Mouse (Mus musculus) cerebellum, postnatal 36 days (tissue): ENCODE measurements at regions not wholly inside any gene's neighbourhood (a gene's known extent, or its start where the extent isn't known, plus 50 kb on each side); places are given as distances from the start of the nearest gene placed in this dataset.

Experiments
- DNase-seq, 2 experiments: peaks; one replicate each; pipeline ENCODE4 v3.0.0; 2021 to 2022; ENCODE audit warnings: mixed read lengths in 2 of 2

DNA sequence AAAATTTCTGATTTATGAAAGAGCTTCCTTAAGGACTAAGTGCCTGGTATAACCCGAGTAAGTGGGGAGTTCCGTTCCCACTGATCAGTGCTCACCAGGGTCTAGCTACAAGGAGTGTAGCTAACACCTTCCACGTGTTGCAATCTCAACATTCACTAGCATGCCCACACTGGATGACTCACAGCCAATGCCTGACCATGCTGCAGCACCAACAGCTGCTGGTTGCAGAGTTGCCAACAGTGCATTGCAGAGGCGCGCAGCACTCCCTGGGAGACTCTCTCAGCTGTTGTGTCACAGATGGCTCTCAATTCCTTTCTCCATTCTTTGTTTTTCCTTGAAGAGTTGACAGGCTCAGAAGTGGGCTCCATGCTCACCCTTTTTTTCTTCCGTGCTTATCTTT is 787.5 kb upstream of the Tenm3 start:
- DNase-seq = no peak

DNA sequence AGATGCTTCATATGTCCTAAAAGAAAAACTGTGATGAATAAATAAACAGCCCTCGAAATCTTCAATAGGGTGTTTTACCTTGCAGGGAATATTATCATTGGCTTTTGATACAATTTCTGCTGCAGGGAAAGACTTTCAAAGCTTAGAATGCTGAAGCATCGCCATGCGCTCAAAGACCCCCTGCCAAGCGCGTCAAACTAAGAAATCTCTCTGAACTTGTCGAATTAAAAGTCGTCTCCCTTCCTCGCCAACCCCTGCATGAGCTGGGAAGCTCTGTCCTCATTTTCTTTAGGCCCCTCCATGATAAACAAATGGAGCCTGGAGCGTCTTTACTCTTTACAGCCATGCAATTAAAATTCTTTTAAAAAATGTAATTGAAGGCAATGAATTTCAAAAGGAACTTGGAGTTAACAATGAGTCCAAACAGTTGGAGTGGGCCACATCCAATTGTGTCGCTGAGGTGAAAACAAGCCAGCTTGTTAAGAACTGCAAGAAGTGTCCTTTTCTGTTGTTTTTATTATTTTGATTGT is 784.3 kb upstream of the Tenm3 start:
- no peak for DNase-seq

- DNase-seq = peak; percentile 24 to 26
These were observed 751.8 kb upstream of the Tenm3 start for GRCm38 (mm10) chr8:49595501-49595900.

DNA sequence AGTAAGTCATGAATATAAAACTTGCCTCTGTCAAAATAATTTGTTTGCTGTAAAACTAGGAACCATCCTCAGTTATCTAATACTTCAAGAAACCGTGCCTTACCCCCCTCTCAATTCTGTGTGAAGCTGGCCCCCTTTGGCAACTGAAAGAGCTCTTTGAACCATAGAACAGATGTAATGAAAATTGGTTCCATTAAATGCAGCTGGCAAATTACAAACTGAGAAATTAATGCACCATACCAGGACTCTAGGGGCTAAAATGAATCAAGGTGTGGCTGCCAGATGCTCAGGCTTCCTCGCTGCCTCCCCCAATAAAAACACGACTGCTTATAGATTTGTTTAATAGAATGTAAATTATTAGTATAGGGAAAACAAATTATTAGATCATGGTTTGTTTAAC is 723.7 kb upstream of the Tenm3 start:
- no peak for DNase-seq

DNA sequence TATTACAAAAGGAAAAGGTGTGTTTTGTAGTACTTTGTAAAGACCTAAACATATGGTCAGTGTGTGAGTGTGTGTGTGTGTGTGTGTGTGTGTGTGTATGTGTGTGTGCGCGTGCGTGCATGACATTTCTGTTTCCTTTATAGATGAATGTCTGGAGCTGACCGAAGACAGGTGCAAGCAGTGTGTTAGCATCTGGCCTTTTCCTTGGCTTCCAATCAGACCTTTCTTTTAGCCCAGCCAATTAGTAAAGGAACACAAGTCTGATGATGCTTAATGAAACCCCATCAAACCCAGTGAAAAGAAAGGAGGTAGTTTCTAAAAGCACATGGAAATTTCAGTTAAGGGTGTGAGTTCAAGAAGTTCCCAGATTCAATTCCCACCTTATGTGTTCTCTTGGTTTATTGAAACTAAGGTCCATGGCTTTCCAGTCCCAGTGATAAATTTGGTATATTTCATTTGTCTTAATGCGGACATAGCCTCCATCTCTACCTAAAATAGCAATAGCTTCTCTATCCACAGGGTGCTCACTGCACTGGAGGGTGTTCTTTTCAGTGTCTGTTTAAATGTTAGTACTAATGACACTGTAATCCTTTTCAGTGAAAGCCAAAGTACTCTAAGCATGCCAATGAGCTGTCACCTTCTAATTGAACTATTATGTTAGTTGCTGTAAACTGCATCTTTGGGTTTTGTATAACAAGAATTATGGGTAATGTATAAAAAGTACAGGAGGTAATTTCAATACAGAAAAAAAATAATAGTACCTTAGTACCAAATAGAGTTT is 719.9 kb upstream of the Tenm3 start:
- DNase-seq = no peak

- DNase-seq = no peak
These were observed 719.2 kb upstream of the Tenm3 start for GRCm38 (mm10) chr8:49562976-49563375.

DNA sequence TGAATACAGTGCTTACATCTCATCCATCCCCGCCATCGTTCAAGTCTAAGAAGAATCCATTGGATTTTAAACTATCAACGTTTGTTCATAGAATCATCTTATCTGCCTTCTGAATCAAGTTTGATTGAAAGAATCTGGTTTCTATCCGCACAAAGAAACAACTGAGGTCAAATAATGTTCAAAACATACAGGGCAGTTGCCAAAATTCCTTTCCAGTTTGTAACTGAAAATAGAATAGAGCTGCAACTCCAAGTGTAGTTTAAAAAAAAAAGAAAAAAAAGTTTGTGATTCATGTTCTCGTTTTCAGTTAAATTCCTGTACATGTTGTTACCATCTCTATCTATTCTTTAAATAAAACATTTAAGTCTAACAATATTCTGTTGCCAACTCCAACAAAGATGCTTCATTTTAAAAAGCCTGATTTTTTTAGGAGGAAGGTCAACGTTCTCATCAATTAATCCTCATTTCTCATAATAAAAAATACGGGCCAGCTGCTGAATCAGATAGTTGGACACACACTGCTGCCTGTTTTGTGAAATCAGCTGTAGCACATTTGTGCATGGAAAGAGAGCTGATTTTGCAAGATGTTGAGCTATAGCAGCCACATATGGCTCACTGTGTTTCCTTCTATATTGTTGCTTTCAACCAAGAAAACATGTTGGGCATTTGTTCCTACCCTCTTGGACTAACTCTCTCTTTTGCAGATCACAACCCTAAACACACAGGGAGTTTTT is 712.1 kb upstream of the Tenm3 start:
- no peak for DNase-seq

DNA sequence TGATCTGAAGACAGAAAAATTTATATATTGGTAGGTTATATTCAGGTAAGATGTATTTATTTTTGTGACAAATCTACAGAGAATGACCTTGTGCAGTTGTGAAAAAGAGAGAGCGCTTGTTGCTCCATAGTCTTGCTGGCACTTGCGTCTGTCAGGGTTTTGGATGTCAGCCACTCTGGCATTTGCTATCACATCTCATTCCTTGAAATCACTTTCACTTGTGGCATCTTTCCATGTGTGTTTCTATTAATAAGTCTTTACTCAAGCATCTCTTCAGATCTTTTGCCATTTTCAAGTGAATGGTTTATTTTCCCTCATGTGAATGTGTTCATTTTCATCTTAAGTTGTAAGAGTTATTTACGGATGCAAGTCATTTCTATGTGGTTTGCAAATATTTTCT is 709.4 kb upstream of the Tenm3 start:
- no peak for DNase-seq

DNA sequence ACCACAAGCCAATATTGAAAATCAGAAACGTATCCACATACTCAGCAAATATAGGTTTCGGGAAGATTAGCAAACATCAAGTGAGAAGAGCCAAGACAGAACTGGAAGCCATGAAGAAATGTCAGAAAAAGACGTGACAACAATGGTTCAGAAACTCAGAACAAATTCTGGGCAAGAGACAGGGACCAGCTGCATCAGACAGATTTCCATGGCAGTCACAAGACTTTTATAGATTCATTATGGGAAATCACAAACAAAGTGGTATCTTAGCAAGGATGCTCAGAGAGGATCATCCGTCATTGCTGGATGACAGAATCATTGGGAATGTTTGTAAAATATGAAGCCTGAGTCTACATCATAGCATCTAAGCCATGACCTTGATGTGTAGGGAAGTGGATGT is 699.6 kb upstream of the Tenm3 start:
- DNase-seq = no peak

- no peak for DNase-seq
These were observed 697.6 kb upstream of the Tenm3 start for GRCm38 (mm10) chr8:49541337-49541736.

DNA sequence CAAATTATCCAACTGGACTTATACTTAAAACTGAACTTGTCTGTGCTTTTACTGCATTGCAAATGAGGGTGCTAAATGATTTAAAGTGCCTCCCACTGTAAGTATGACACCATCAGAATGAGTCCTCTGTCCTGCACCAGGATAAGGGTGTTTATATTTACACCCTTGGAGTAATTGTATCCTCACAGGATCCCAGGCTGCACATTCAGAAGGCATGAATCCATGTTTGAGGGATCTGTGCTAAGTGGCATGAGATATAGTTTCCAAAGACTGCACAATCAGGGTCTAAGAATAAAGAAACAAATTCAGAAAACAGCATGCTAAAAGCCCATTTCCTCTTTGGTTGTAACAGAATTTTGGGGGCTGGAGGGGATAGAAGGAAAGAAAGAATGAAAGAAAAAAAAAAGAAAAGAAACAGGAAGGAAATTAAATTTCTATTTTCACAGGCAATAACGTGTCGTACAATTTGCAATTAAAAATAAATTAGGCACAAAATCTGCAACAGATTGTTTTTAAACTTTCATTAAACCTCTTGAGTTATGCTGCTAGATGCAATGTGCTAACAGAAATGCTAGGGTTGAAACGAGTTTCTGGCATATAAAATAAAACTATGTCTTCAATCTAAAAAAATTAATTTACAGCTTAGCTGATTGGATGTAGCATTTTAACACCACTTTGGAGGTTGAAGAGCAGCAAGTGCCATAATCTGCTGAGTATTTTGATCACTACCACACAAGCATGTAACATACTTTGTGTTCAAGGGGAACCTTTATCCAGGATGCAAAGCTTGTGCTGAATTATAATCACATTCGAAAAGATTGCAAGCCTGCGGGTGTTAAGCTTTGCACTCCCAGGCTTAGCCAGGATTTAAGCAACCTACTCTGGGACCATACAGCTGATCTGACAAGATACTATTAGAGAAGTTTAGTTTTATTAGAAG is 689.9 kb upstream of the Tenm3 start:
- no peak for DNase-seq

DNA sequence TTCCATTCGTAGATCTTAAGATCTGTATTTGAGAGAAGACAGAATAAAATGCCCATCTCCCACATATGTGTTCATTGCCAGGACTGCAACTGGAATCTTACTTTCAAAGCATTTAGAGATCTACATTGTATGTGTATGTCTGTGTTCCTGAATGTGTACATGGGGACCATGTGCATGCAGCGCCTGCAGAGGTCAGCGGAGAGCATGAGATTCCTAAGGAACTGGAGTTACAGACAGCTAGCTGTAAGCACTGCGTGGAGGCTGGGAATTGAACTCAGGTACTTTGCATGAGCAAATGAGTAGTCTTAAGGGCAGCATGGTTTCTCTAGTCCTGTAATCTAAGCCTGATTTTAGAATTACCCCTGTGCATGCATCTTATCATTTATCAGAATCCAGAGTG is 685.5 kb upstream of the Tenm3 start:
- no peak for DNase-seq

GRCm38 (mm10) chr8:49492906-49493305 is 649.2 kb upstream of the Tenm3 start:
- DNase-seq = no peak

DNA sequence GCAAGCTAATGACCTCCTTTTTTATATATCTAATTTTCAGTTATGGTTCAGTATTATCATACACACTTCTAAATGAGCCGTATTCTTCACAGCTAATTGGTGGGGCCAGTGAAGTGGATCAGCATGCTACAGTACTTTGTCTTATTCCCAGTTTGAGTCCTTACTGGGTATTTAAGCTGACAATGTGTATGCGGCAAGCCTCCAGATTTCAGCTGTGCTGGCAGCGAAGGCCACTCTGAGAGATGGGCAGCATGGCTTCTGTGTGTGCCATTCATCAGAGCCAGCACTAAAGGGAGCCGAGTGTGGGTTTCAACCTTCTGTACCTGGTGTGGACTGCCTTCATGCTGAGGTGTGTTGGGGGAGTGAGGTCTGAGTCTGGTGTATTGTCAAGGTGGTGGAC is 641.5 kb upstream of the Tenm3 start:
- DNase-seq = peak in 1 of 2 experiments; percentile 7

DNA sequence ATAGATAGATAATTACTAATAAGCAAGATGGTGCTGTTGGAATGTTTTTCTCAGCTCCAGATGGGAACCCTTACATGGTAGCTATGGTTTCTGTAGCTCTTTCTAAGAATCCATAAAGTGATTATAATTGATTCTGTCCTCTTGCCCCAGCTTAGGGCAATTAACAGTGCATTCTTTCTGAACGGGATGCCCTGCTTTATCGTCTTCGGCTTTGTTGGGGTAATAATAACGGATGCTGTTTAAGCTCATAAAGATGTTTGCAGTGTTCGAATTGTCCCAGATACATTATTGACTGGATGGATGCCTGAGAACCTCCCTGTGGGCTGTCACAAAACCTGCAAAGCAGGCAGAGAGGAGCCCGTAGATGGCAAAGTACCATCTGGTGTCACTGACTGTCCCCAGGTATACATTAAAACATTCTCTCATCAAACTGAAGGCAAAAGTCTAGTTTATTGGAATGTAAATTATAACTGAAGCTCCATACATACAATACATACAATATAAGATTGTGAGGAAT is 637.8 kb upstream of the Tenm3 start:
- no peak for DNase-seq

DNA sequence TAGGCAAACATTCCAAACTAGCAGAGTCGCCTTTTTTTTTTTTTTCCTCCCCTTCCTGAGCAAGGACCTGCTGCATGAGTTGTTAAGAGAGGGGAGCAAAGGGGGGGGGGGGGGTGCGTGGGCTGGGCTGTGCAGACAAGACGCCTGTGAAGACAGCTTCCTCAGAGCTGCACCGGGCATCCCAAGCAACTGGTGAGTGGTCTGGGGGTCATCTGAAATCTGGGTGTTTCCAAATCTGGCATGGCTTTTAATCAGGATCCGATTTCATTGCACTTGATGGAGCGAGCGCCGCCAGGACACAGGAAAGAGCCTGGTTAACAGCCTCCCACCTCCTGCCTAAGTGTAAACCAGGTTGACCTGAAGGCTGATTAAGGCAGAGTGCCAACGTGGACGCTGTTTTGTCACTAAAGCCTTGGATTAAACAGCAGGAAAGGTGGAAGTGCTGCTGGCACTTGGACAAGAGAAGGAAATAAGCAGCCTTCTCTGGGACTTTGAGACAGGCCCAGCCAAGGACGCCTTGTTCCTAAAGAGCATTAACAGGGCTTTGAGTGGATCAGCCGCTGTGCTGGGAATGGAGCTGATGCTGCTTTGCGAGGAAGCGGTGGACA is 622.3 kb upstream of the Tenm3 start:
- peak; percentile 6 to 19 for DNase-seq

DNA sequence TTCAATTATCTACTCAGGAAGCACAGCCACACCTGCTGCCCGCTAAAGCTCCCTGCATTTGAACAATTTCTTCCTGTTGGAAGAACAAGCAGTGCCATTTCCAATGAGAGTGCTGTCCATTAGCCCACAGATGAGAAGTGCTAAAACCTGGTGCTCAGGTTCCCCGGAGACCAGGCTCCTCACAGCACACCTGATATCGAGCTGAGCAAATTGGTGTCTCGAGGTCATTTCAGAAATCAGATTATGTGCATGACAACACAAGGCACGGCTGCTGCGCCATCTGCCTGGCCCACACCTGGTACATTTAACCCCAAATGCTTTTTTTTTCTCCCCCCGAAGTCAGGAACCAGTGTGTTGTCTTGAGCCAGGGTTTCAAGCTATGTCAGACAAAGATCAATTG is 621.3 kb upstream of the Tenm3 start:
- no peak for DNase-seq

GRCm38 (mm10) chr8:49462602-49463001 is 618.9 kb upstream of the Tenm3 start:
- no peak for DNase-seq

DNA sequence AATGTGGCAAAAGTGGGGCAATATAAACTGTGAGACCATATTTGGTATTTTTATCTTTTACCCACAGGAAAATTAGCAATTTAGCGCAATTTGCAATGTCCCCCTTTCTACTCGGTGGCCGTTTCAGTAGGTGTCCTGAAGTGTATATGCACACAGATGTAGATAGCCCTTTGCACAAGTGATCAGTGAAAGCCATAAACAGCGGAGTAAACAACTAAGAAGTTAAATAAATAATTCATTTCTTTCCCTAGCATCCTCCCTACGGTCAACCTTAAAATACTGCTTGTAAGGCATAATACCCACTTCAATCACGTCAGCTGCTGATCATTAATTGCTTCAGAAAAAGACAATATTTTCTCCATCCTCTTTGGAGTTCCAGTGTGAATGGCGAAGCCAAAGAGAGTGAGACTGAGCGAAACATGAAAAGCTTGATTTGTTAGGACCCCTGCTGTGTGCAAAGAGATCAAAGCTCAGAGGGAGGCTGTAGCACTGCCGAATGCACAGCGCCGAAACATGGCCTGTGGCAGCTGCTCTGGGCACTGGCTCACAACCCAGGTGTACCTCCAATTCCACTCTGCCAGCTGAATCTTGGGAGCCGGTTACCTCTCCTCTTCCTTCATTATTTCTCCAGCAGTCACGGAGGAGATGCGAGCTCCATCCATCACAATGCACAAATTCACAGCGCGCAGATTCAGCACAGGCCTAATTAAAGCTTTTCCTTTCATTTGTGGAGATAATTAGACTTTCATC is 618.1 kb upstream of the Tenm3 start:
- no peak for DNase-seq

DNA sequence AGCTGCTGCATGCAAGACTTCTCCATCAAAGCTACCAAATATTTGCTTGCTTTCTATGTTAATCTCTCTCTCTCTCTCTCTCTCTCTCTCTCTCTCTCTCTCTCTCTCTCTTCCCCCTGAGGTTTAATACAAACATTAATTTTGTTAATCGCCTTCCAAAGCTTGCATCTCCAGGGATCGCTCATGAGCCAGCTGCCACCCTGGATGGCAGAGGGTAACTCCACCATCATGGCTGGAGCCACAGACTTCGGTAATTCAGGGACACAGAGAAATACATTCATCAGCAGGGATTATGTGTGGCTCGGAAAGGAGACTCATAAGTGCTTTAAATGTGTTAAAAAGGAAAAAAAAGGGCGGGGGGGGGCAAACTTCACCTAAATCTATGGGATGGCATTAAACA is 601.7 kb upstream of the Tenm3 start:
- DNase-seq = no peak

- no peak for DNase-seq
These were observed 597.5 kb upstream of the Tenm3 start for GRCm38 (mm10) chr8:49441270-49441669.

DNA sequence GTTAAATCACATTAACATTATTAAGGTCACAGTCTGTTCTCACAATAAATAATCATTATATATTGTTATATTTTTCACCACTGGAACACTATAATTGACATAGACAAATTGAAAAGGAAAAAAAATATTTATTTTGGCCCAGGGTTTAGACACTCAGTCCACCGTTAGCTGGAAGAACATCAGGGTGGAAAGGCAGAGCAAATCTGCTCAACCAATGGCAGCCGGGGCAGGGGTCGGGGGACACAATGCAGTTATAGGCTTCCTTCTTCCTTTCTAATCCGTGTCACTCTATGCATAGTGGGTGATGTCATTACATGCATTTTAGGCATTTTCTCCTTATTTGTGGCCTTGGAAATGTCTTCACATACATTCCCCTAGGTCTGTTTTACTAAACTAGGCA is 552.8 kb upstream of the Tenm3 start:
- DNase-seq = no peak
